Mouse (Mus musculus) liver, embryonic 13.5 days (tissue): Measurements from ENCODE around the gene Rnls. TPM values are rescaled to one million over a fixed set of nuclear protein-coding genes. Genes with fewer than 3 reads are reported as not detected.

Source experiments
- ATAC-seq: fragments of 200-750 bp; cut with Nextera tagmentation; 2 replicates; pipeline ENCODE4 v1.8.0; 2017; ENCODE audit warnings: low read depth, mild to moderate bottlenecking, moderate number of reproducible peaks, moderate library complexity
- DNase-seq: peaks from one replicate; pipeline ENCODE4 v3.0.0; 2022
- H3K27ac ChIP-seq: fragments of 300-500 bp; sonication (generic); 2 replicates; pipeline ENCODE4 v1.5.1; 2015; ENCODE audit warnings: moderate library complexity, mild to moderate bottlenecking, inconsistent platforms
- H3K27me3 ChIP-seq: fragments of 300-500 bp; sonication (generic); 2 replicates; pipeline ENCODE4 v1.6.1; 2015; ENCODE audit warnings: mild to moderate bottlenecking, inconsistent platforms
- H3K36me3 ChIP-seq: fragments of 300-500 bp; sonication (generic); 2 replicates; pipeline ENCODE4 v1.6.1; 2015; ENCODE audit warnings: mild to moderate bottlenecking, inconsistent platforms
- H3K4me1 ChIP-seq: fragments of 300-500 bp; sonication (generic); replicated peaks from 2 replicates; pipeline ENCODE4 v1.6.1; 2015; ENCODE audit warnings: inconsistent platforms
- H3K4me2 ChIP-seq: fragments of 300-500 bp; sonication (generic); 2 replicates; pipeline ENCODE4 v1.6.1; 2015; ENCODE audit warnings: inconsistent platforms, mild to moderate bottlenecking, moderate library complexity
- H3K4me3 ChIP-seq: fragments of 300-500 bp; sonication (generic); replicated peaks from 2 replicates; pipeline ENCODE4 v1.5.1; 2015; ENCODE audit warnings: mild to moderate bottlenecking, inconsistent platforms
- H3K9ac ChIP-seq: fragments of 300-500 bp; sonication (generic); 2 replicates; pipeline ENCODE4 v1.6.1; 2015; ENCODE audit warnings: mild to moderate bottlenecking, inconsistent platforms
- H3K9me3 ChIP-seq: fragments of 300-500 bp; sonication (generic); replicated peaks from 2 replicates; pipeline ENCODE4 v1.6.1; 2016; ENCODE audit warnings: inconsistent platforms
- WGBS: fragments of 180-500 bp; shearing (Covaris S2); methylation state at CpG from one replicate; pipeline ENCODE4 v1.1.7; 2015; ENCODE audit not compliant: insufficient replicate concordance; 5-methylcytosine and 5-hydroxymethylcytosine counted together
- polyA plus RNA-seq: library from polyadenylated mRNA; unstranded; fragments of >200 nt; fragmentation: Nextera tagmentation; extraction: Ambion mirVana; gene quantifications from 2 replicates; pipeline ENCODE4 v1.2.1, GENCODE M21; 2015

Rnls gene
- polyA plus RNA-seq, 1 experiment from 2014 or later: 1.1 TPM

- DNase-seq (no peak), ATAC-seq (no peak)
- Histone ChIP-seq H3K36me3 (no peaks in the 10 kb centered on the region), H3K27me3 (no peaks in the 10 kb centered on the region), H3K9ac (no peak overlapping the region), H3K4me2 (no peak overlapping the region), H3K27ac (no peak overlapping the region), H3K4me1 (no peaks in the 10 kb centered on the region), H3K4me3 (no peak overlapping the region), H3K9me3 (no peaks in the 10 kb centered on the region)
- 63% methylated on average over 3 of the region's 3 CpGs for WGBS
Measured at GRCm38 (mm10) chr19:33178866-33179265, 213.2 kb downstream of the Rnls start.

GRCm38 (mm10) chr19:33178367-33178766 is 213.7 kb downstream of the Rnls start:
- Histone ChIP-seq H3K36me3 (no peaks in the 10 kb centered on the region), H3K27ac (no peak overlapping the region), H3K4me3 (no peak overlapping the region), H3K27me3 (no peaks in the 10 kb centered on the region), H3K9me3 (no peaks in the 10 kb centered on the region), H3K4me2 (no peak overlapping the region), H3K9ac (no peak overlapping the region), H3K4me1 (no peaks in the 10 kb centered on the region)
- whole genome bisulfite sequencing: 42% methylated on average over 6 of the region's 6 CpGs
- ATAC-seq: no peak
- DNase-seq: no peak

GRCm38 (mm10) chr19:33173991-33174390 is 218.1 kb downstream of the Rnls start:
- H3K4me3 ChIP-seq: no peak overlapping the region
- no peak overlapping the region for H3K27ac ChIP-seq
- H3K27me3 ChIP-seq: no peaks in the 10 kb centered on the region
- no peaks in the 10 kb centered on the region for H3K9me3 ChIP-seq
- ATAC-seq (no peak), DNase-seq (no peak)
- no peaks in the 10 kb centered on the region for H3K4me1 ChIP-seq
- H3K9ac ChIP-seq: no peak overlapping the region
- H3K4me2 ChIP-seq: no peak overlapping the region
- H3K36me3 ChIP-seq: no peaks in the 10 kb centered on the region

GRCm38 (mm10) chr19:33169881-33170280 is 222.2 kb downstream of the Rnls start:
- Histone ChIP-seq H3K4me2 (no peak overlapping the region), H3K27me3 (no peaks in the 10 kb centered on the region), H3K4me3 (no peak overlapping the region), H3K36me3 (no peaks in the 10 kb centered on the region), H3K9me3 (no peaks in the 10 kb centered on the region), H3K9ac (no peak overlapping the region), H3K4me1 (peaks cover 3% of the 10 kb centered on the region; the same call in 1 of the 2 replicates), H3K27ac (no peak overlapping the region)
- DNase-seq (no peak), ATAC-seq (no peak)
- 74% methylated on average over 6 of the region's 6 CpGs for WGBS

GRCm38 (mm10) chr19:33167528-33168264 is 224.4 kb downstream of the Rnls start:
- H3K9ac ChIP-seq: no peak overlapping the region
- H3K27ac ChIP-seq: no peak overlapping the region

GRCm38 (mm10) chr19:33164801-33165200 is 227.3 kb downstream of the Rnls start:
- Histone ChIP-seq H3K4me1 (peaks cover 3% of the 10 kb centered on the region; the same call in 1 of the 2 replicates), H3K4me3 (no peak overlapping the region), H3K36me3 (no peaks in the 10 kb centered on the region), H3K9me3 (no peaks in the 10 kb centered on the region), H3K4me2 (no peak overlapping the region), H3K9ac (no peak overlapping the region), H3K27ac (no peak overlapping the region), H3K27me3 (no peaks in the 10 kb centered on the region)
- 55% methylated on average over 5 of the region's 5 CpGs for WGBS
- DNase-seq: no peak
- no peak for ATAC-seq

More at GRCm38 (mm10) chr19:33167528-33168264, 224.4 kb downstream of the Rnls start:
- H3K36me3 ChIP-seq: no peaks in the 10 kb centered on the region
- DNase-seq: no peak
- peaks cover 3% of the 10 kb centered on the region; the same call in 1 of the 2 replicates for H3K4me1 ChIP-seq
- no peak for ATAC-seq
- no peaks in the 10 kb centered on the region for H3K9me3 ChIP-seq
- 0 out of 2 replicates have a peak overlapping the region, but pooled peaks have one; percentile 14 for H3K4me2 ChIP-seq
- H3K27me3 ChIP-seq: no peaks in the 10 kb centered on the region
- WGBS: 67% methylated on average over 17 of the region's 17 CpGs
- H3K4me3 ChIP-seq: no peak overlapping the region

- peaks cover 3% of the 10 kb centered on the region; the same call in 1 of the 2 replicates for H3K4me1 ChIP-seq
- no peaks in the 10 kb centered on the region for H3K36me3 ChIP-seq
- H3K27ac ChIP-seq: no peak overlapping the region
- DNase-seq (no peak), ATAC-seq (no peak)
- H3K4me2 ChIP-seq: no peak overlapping the region
- H3K27me3 ChIP-seq: no peaks in the 10 kb centered on the region
- no peak overlapping the region for H3K4me3 ChIP-seq
- no peak overlapping the region for H3K9ac ChIP-seq
- no peaks in the 10 kb centered on the region for H3K9me3 ChIP-seq
- 56% methylated on average over 1 of the region's 1 CpGs for WGBS
Measured at GRCm38 (mm10) chr19:33161903-33162302, 230.2 kb downstream of the Rnls start.

GRCm38 (mm10) chr19:33159897-33160296 is 232.2 kb downstream of the Rnls start:
- Histone ChIP-seq H3K4me2 (no peak overlapping the region), H3K4me1 (no peaks in the 10 kb centered on the region), H3K27ac (no peak overlapping the region), H3K27me3 (no peaks in the 10 kb centered on the region), H3K36me3 (no peaks in the 10 kb centered on the region), H3K9ac (no peak overlapping the region), H3K9me3 (no peaks in the 10 kb centered on the region), H3K4me3 (no peak overlapping the region)
- 52% methylated on average over 2 of the region's 2 CpGs for WGBS
- ATAC-seq: no peak
- no peak for DNase-seq

- WGBS: 59% methylated on average over 1 of the region's 1 CpGs
- H3K9ac ChIP-seq: no peak overlapping the region
- ATAC-seq (no peak), DNase-seq (no peak)
- H3K4me1 ChIP-seq: no peaks in the 10 kb centered on the region
- no peak overlapping the region for H3K4me3 ChIP-seq
- no peak overlapping the region for H3K27ac ChIP-seq
- no peaks in the 10 kb centered on the region for H3K36me3 ChIP-seq
- H3K27me3 ChIP-seq: no peaks in the 10 kb centered on the region
- no peak overlapping the region for H3K4me2 ChIP-seq
- no peaks in the 10 kb centered on the region for H3K9me3 ChIP-seq
Measured at GRCm38 (mm10) chr19:33159192-33159591, 232.9 kb downstream of the Rnls start.

- no peak overlapping the region for H3K9ac ChIP-seq
- ATAC-seq (no peak), DNase-seq (no peak)
- WGBS: 49% methylated on average over 2 of the region's 2 CpGs
- H3K27ac ChIP-seq: no peak overlapping the region
- H3K9me3 ChIP-seq: no peaks in the 10 kb centered on the region
- H3K4me2 ChIP-seq: no peak overlapping the region
- H3K27me3 ChIP-seq: no peaks in the 10 kb centered on the region
- no peaks in the 10 kb centered on the region for H3K4me1 ChIP-seq
- H3K36me3 ChIP-seq: no peaks in the 10 kb centered on the region
- no peak overlapping the region for H3K4me3 ChIP-seq
Measured at GRCm38 (mm10) chr19:33158234-33158633, 233.9 kb downstream of the Rnls start.

GRCm38 (mm10) chr19:33148411-33148810 is 243.7 kb downstream of the Rnls start:
- H3K4me2 ChIP-seq: no peak overlapping the region
- H3K4me3 ChIP-seq: no peak overlapping the region
- no peak overlapping the region for H3K27ac ChIP-seq
- H3K9ac ChIP-seq: no peak overlapping the region
- WGBS: 64% methylated on average over 3 of the region's 3 CpGs
- DNase-seq (no peak), ATAC-seq (no peak)
- H3K36me3 ChIP-seq: no peaks in the 10 kb centered on the region
- H3K4me1 ChIP-seq: no peaks in the 10 kb centered on the region
- no peaks in the 10 kb centered on the region for H3K27me3 ChIP-seq
- no peaks in the 10 kb centered on the region for H3K9me3 ChIP-seq

- no peaks in the 10 kb centered on the region for H3K9me3 ChIP-seq
- H3K4me3 ChIP-seq: no peak overlapping the region
- DNase-seq (no peak), ATAC-seq (no peak)
- no peak overlapping the region for H3K27ac ChIP-seq
- H3K4me1 ChIP-seq: no peaks in the 10 kb centered on the region
- H3K36me3 ChIP-seq: no peaks in the 10 kb centered on the region
- no peak overlapping the region for H3K4me2 ChIP-seq
- H3K9ac ChIP-seq: no peak overlapping the region
- H3K27me3 ChIP-seq: no peaks in the 10 kb centered on the region
- 79% methylated on average over 2 of the region's 2 CpGs for WGBS
Measured at GRCm38 (mm10) chr19:33143198-33143597, 248.9 kb downstream of the Rnls start.
